Mouse (Mus musculus) embryonic facial prominence, embryonic 10.5 days (tissue): ENCODE measurements around the gene Bmpr2. TPM values are rescaled to one million over a fixed set of nuclear protein-coding genes. Genes with fewer than 3 reads are reported as not detected.

Experiments used
- DNase-seq: peaks from one replicate; pipeline ENCODE4 v3.0.0-alpha.2; 2017; ENCODE audit warnings: low spot score
- H3K27ac ChIP-seq: fragments of 300-500 bp; sonication (generic); replicated peaks from 2 replicates; pipeline ENCODE4 v1.5.1; 2016; ENCODE audit warnings: mild to moderate bottlenecking
- H3K27me3 ChIP-seq: fragments of 300-500 bp; sonication (generic); replicated peaks from 2 replicates; pipeline ENCODE4 v1.6.1; 2016; ENCODE audit warnings: low read depth, mild to moderate bottlenecking; ENCODE audit not compliant: poor library complexity, severe bottlenecking
- H3K36me3 ChIP-seq: fragments of 300-500 bp; sonication (generic); replicated peaks from 2 replicates; pipeline ENCODE4 v1.6.1; 2016; ENCODE audit warnings: mild to moderate bottlenecking, moderate library complexity
- H3K4me1 ChIP-seq: fragments of 300-500 bp; sonication (generic); 2 replicates; pipeline ENCODE4 v1.6.1; 2016
- H3K4me3 ChIP-seq: fragments of 300-500 bp; sonication (generic); 2 replicates; pipeline ENCODE4 v1.5.1; 2016; ENCODE audit warnings: mild to moderate bottlenecking, moderate library complexity
- H3K9me3 ChIP-seq: fragments of 300-500 bp; sonication (generic); 2 replicates; pipeline ENCODE4 v1.6.1; 2016; ENCODE audit warnings: mild to moderate bottlenecking
- WGBS: fragments of 180-500 bp; shearing (Covaris S2); methylation state at CpG from one replicate; pipeline ENCODE4 v1.1.7; 2016; 5-methylcytosine and 5-hydroxymethylcytosine counted together
- polyA plus RNA-seq: library from polyadenylated mRNA; unstranded; fragments of >200 nt; fragmentation: Nextera tagmentation; extraction: Ambion mirVana; gene quantifications from 2 replicates; pipeline ENCODE4 v1.2.1, GENCODE M21; 2016

Gene Bmpr2
- polyA plus RNA-seq, 1 experiment from 2014 or later: 7.1 TPM

- Histone ChIP-seq H3K4me3 (no peak overlapping the region), H3K4me1 (peaks cover 17% of the 10 kb centered on the region), H3K27me3 (no peaks in the 10 kb centered on the region), H3K36me3 (no peaks in the 10 kb centered on the region), H3K9me3 (no peaks in the 10 kb centered on the region), H3K27ac (no peak overlapping the region)
- 65% methylated on average over 4 of the region's 4 CpGs for WGBS
- no peak for DNase-seq
These were observed 123.7 kb downstream of the Bmpr2 start for GRCm38 (mm10) chr1:59886899-59887298.

GRCm38 (mm10) chr1:59888018-59888417 is 124.8 kb downstream of the Bmpr2 start:
- Histone ChIP-seq H3K27ac (no peak overlapping the region), H3K9me3 (peaks cover 2% of the 10 kb centered on the region; the same call in 1 of the 2 replicates), H3K4me3 (no peak overlapping the region), H3K4me1 (peaks cover 17% of the 10 kb centered on the region), H3K27me3 (no peaks in the 10 kb centered on the region), H3K36me3 (no peaks in the 10 kb centered on the region)
- no peak for DNase-seq

DNA sequence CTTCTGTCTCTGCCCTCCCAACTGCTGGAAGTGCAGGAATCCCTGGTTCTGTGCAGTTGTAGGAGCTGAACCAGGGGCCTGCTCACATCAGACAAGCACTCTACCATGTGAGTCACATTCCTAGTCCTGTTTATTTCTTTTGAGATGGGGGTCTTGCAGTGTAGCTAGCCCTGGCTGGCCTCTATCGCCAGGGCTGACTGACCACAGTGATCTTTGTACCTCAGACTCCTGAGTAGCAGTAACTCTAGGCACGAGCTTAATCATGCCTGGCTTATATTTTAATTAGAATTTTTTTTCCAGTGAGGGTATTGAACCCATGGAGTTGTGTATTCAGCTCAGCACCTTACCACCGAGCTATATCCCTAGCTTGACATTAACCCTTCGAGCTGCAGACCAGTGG is 128.0 kb downstream of the Bmpr2 start:
- 78% methylated on average over 4 of the region's 4 CpGs for WGBS
- DNase-seq: no peak
- H3K36me3 ChIP-seq: no peaks in the 10 kb centered on the region
- H3K4me3 ChIP-seq: no peak overlapping the region
- no peak overlapping the region for H3K27ac ChIP-seq
- peaks cover 2% of the 10 kb centered on the region; the same call in 1 of the 2 replicates for H3K9me3 ChIP-seq
- no peaks in the 10 kb centered on the region for H3K27me3 ChIP-seq
- H3K4me1 ChIP-seq: peaks cover 21% of the 10 kb centered on the region

- DNase-seq: no peak
- Histone ChIP-seq H3K4me1 (peaks cover 10% of the 10 kb centered on the region), H3K27ac (no peak overlapping the region), H3K9me3 (peaks cover 2% of the 10 kb centered on the region; the same call in 1 of the 2 replicates), H3K4me3 (no peak overlapping the region), H3K27me3 (no peaks in the 10 kb centered on the region), H3K36me3 (no peaks in the 10 kb centered on the region)
- WGBS: 88% methylated on average over 8 of the region's 8 CpGs
These were observed 129.6 kb downstream of the Bmpr2 start for GRCm38 (mm10) chr1:59892777-59893176.

DNA sequence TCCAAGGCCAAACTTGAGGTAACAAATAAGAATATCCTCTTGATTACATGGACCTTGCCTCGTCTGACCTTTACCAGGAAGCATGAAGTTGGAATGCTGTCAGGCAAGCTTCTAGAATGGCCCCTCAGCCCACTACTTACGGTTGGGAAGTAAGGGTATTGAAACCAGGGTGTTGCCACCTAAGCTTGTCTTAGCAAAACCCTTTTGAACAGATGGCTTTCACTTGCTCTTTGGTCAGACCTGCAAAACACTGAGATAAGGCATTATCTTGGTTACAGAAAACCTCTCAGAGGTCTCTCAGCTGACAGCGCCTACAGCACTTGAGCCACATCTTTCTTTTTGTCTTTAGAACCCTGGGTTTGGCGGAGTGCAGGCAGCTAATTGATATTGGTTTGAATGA is 130.8 kb downstream of the Bmpr2 start:
- no peak overlapping the region for H3K27ac ChIP-seq
- H3K9me3 ChIP-seq: peaks cover 2% of the 10 kb centered on the region; the same call in 1 of the 2 replicates
- DNase-seq: no peak
- H3K4me1 ChIP-seq: peaks cover 8% of the 10 kb centered on the region
- 82% methylated on average over 4 of the region's 4 CpGs for WGBS
- no peaks in the 10 kb centered on the region for H3K27me3 ChIP-seq
- H3K36me3 ChIP-seq: no peaks in the 10 kb centered on the region
- H3K4me3 ChIP-seq: no peak overlapping the region

DNA sequence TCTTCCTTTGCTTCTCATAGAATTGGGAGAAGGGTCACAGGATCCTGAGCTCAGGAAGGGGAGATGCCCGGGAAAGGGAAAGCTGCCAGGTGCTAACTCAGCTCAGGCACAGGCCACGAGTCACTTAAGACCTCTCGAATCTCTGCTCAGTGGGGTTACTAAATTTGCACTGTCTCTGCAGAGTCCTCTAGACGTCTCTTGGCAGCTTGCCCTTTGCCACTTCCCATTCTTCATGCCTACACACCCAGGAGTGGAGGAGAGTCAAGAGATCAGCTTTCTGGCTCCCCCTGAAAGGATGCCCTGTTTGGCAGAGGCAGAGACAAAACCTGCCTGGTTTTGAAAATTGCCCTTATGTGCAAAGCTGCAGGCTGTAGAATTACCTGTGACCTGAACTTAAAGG is 132.3 kb downstream of the Bmpr2 start:
- H3K27ac ChIP-seq: no peak overlapping the region
- no peaks in the 10 kb centered on the region for H3K36me3 ChIP-seq
- WGBS: 67% methylated on average over 4 of the region's 4 CpGs
- H3K27me3 ChIP-seq: no peaks in the 10 kb centered on the region
- H3K4me3 ChIP-seq: no peak overlapping the region
- peaks cover 12% of the 10 kb centered on the region for H3K4me1 ChIP-seq
- DNase-seq: no peak
- H3K9me3 ChIP-seq: peaks cover 2% of the 10 kb centered on the region; the same call in 1 of the 2 replicates

DNA sequence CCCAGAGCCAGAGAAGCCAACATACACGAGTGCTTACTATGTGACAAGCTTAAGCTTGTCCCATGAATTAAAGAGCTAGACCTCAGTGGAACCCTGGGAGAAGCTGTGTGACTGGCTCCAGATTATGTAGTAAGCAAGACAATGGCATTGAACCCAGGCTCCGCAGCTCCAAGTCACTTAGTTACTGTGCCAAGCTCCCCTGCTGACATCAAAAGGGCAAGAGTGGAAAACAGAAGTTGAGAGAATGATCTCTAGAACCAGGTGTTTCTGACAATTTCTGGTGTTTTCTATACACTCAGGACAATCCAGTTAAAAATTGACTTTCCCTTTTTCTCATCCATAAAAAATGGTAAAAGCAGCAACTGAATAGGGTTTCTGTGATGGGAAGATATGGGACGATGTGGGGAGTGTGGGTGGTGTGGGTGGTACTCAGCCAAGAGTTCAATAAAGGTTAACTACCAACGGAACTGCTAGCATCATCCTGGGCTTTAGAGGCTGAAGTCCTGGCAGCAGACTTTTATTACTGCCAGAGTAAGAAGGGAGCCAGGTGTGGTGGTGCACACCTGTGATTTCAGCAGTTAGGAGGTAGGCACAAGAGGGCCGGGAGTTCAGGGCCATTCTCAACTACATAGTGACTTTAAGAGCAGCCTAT is 134.1 kb downstream of the Bmpr2 start:
- peaks cover 12% of the 10 kb centered on the region for H3K4me1 ChIP-seq
- H3K36me3 ChIP-seq: no peaks in the 10 kb centered on the region
- no peak for DNase-seq
- H3K9me3 ChIP-seq: peaks cover 1% of the 10 kb centered on the region; the same call in 1 of the 2 replicates
- no peak overlapping the region for H3K4me3 ChIP-seq
- 65% methylated on average over 5 of the region's 5 CpGs for WGBS
- H3K27ac ChIP-seq: no peak overlapping the region
- H3K27me3 ChIP-seq: no peaks in the 10 kb centered on the region

- WGBS: 81% methylated on average over 2 of the region's 2 CpGs
- DNase-seq: no peak
- Histone ChIP-seq H3K9me3 (no peaks in the 10 kb centered on the region), H3K27ac (no peak overlapping the region), H3K4me1 (peaks cover 12% of the 10 kb centered on the region), H3K4me3 (no peak overlapping the region), H3K36me3 (no peaks in the 10 kb centered on the region), H3K27me3 (no peaks in the 10 kb centered on the region)
These were observed 136.5 kb downstream of the Bmpr2 start for GRCm38 (mm10) chr1:59899679-59900078.

- H3K9me3 ChIP-seq: no peaks in the 10 kb centered on the region
- no peaks in the 10 kb centered on the region for H3K36me3 ChIP-seq
- WGBS: 91% methylated on average over 5 of the region's 5 CpGs
- peaks cover 8% of the 10 kb centered on the region for H3K4me1 ChIP-seq
- no peak for DNase-seq
- no peak overlapping the region for H3K27ac ChIP-seq
- H3K4me3 ChIP-seq: no peak overlapping the region
- H3K27me3 ChIP-seq: no peaks in the 10 kb centered on the region
These were observed 138.1 kb downstream of the Bmpr2 start for GRCm38 (mm10) chr1:59901082-59901876.

DNA sequence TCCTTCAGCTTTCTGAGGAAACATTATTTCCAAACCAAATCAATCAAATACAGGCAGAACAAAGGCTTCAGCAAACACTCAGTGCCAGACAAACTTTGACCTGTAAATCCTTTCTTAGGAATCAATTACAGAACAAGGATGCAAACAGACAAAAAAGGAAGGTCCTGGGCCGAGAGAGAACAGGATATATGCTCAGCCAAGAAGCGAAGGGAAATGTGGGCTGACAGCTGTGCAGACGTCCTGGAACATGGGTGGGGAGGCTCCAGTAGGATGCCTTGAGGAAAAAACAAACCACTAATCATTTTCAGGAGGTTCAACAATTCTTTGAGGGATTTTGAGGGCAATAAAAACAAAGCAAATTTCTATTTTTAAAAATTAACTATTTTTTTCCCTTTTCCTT is 139.4 kb downstream of the Bmpr2 start:
- H3K4me1 ChIP-seq: peaks cover 8% of the 10 kb centered on the region
- H3K9me3 ChIP-seq: no peaks in the 10 kb centered on the region
- no peak for DNase-seq
- H3K36me3 ChIP-seq: no peaks in the 10 kb centered on the region
- no peak overlapping the region for H3K4me3 ChIP-seq
- no peak overlapping the region for H3K27ac ChIP-seq
- 39% methylated on average over 3 of the region's 3 CpGs for WGBS
- no peaks in the 10 kb centered on the region for H3K27me3 ChIP-seq

- Histone ChIP-seq H3K4me3 (no peak overlapping the region), H3K27me3 (no peaks in the 10 kb centered on the region), H3K4me1 (no peaks in the 10 kb centered on the region; the same call in 1 of the 2 replicates), H3K9me3 (no peaks in the 10 kb centered on the region), H3K36me3 (no peaks in the 10 kb centered on the region), H3K27ac (no peak overlapping the region)
- DNase-seq: no peak
- WGBS: 93% methylated on average over 6 of the region's 6 CpGs
These were observed 141.6 kb downstream of the Bmpr2 start for GRCm38 (mm10) chr1:59904630-59905295.

DNA sequence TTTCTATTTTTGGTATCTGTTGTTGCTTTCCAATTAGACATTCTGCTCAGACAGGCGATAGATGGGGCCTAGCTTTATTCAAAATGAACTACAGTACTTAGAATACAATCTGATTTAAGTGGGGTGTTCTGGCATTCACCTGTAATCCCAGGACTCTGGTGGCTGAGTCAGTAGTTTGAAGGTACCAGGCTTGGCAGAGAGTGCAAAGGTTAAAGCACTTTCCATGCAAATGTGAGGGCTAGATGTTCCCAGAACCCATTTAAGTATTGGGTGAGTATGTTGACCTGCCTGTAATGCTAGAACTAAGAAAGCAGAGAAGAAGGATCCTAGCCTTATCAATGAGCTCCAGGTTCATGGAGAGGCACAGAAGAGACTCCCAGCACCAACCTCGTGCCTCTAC is 142.7 kb downstream of the Bmpr2 start:
- Histone ChIP-seq H3K4me1 (no peaks in the 10 kb centered on the region), H3K27me3 (no peaks in the 10 kb centered on the region), H3K9me3 (no peaks in the 10 kb centered on the region), H3K27ac (no peak overlapping the region), H3K36me3 (no peaks in the 10 kb centered on the region), H3K4me3 (no peak overlapping the region)
- no peak for DNase-seq
- 78% methylated on average over 2 of the region's 2 CpGs for WGBS
